Mouse (Mus musculus) cerebellum, adult 9-10 months (tissue): Measurements from ENCODE around the gene Zfp296.

Experiments used
- DNase-seq: peaks from one replicate; pipeline ENCODE4 v3.0.0; 2022

Zfp296 gene

GRCm38 (mm10) chr7:19577141-19577852 is at the start of gene Zfp296, which contains the start of gene Gemin7:
Gene Zfp296 (plus strand): TSS chr7:19577287.
Gene Gemin7 (minus strand): TSS chr7:19577595.
- peak; percentile 60 for DNase-seq

GRCm38 (mm10) chr7:19531077-19531476 is 46.0 kb upstream of the Zfp296 start:
- no peak for DNase-seq

GRCm38 (mm10) chr7:19532240-19532639 is 44.8 kb upstream of the Zfp296 start:
- DNase-seq = no peak

- DNase-seq = no peak
Observed at GRCm38 (mm10) chr7:19534676-19535075, 42.4 kb upstream of the Zfp296 start.

GRCm38 (mm10) chr7:19540771-19541566 is 36.1 kb upstream of the Zfp296 start:
- peak; percentile 67 for DNase-seq

GRCm38 (mm10) chr7:19541681-19542154 is 35.4 kb upstream of the Zfp296 start:
- DNase-seq = no peak

GRCm38 (mm10) chr7:19542155-19542691 is 34.9 kb upstream of the Zfp296 start:
- DNase-seq = peak; percentile 78

- DNase-seq = no peak
Observed at GRCm38 (mm10) chr7:19543584-19543983, 33.5 kb upstream of the Zfp296 start.

- DNase-seq = no peak
Observed at GRCm38 (mm10) chr7:19546007-19546406, 31.1 kb upstream of the Zfp296 start.

- DNase-seq = no peak
Observed at GRCm38 (mm10) chr7:19547344-19547969, 29.6 kb upstream of the Zfp296 start.

- DNase-seq = no peak
Observed at GRCm38 (mm10) chr7:19549394-19549793, 27.7 kb upstream of the Zfp296 start.

- no peak for DNase-seq
Observed at GRCm38 (mm10) chr7:19551634-19552033, 25.5 kb upstream of the Zfp296 start.

GRCm38 (mm10) chr7:19552443-19552842 is 24.6 kb upstream of the Zfp296 start:
- DNase-seq = no peak

GRCm38 (mm10) chr7:19554168-19554567 is 22.9 kb upstream of the Zfp296 start:
- no peak for DNase-seq

GRCm38 (mm10) chr7:19557086-19557485 is 20.0 kb upstream of the Zfp296 start:
- DNase-seq = no peak

- DNase-seq = no peak
Observed at GRCm38 (mm10) chr7:19557982-19558900, 18.8 kb upstream of the Zfp296 start.

- DNase-seq = no peak
Observed at GRCm38 (mm10) chr7:19558965-19559364, 18.1 kb upstream of the Zfp296 start.

GRCm38 (mm10) chr7:19560491-19561260 is 16.4 kb upstream of the Zfp296 start:
- no peak for DNase-seq

GRCm38 (mm10) chr7:19561431-19561764 is 15.7 kb upstream of the Zfp296 start:
- DNase-seq = no peak

- peak; percentile 90 for DNase-seq
Observed at GRCm38 (mm10) chr7:19561765-19562642, 15.1 kb upstream of the Zfp296 start.
